Mouse (Mus musculus) testis, postnatal 10 days (tissue): ENCODE data around the gene Syt3.

Source experiments
- DNase-seq: peaks from one replicate; pipeline ENCODE4 v3.0.0; 2021; ENCODE audit warnings: low spot score

Syt3 gene

GRCm38 (mm10) chr7:44411144-44411543 is 27.2 kb downstream of the Syt3 start:
- no peak for DNase-seq

GRCm38 (mm10) chr7:44413307-44413706 is 29.4 kb downstream of the Syt3 start:
- DNase-seq, result no peak

- DNase-seq, result peak; percentile 39
Observed at GRCm38 (mm10) chr7:44427666-44428065, 43.8 kb downstream of the Syt3 start.

GRCm38 (mm10) chr7:44428171-44428950 is 44.5 kb downstream of the Syt3 start:
- no peak for DNase-seq

- DNase-seq, result peak; percentile 48
Observed at GRCm38 (mm10) chr7:44428968-44429521, 45.1 kb downstream of the Syt3 start, which contains the start of gene Lrrc4b. Gene Lrrc4b (plus strand): TSS chr7:44429018.

GRCm38 (mm10) chr7:44429534-44430488 is 45.9 kb downstream of the Syt3 start:
- DNase-seq, result no peak

GRCm38 (mm10) chr7:44432550-44432949 is 48.6 kb downstream of the Syt3 start:
- DNase-seq, result no peak

- DNase-seq, result peak; percentile 50
Observed at GRCm38 (mm10) chr7:44433371-44433770, 49.5 kb downstream of the Syt3 start.

- no peak for DNase-seq
Observed at GRCm38 (mm10) chr7:44434089-44434488, 50.2 kb downstream of the Syt3 start.

GRCm38 (mm10) chr7:44435796-44436195 is 51.9 kb downstream of the Syt3 start:
- no peak for DNase-seq

GRCm38 (mm10) chr7:44436267-44436666 is 52.4 kb downstream of the Syt3 start:
- DNase-seq, result no peak

- no peak for DNase-seq
Observed at GRCm38 (mm10) chr7:44437188-44437587, 53.3 kb downstream of the Syt3 start.

GRCm38 (mm10) chr7:44437933-44438332 is 54.0 kb downstream of the Syt3 start:
- no peak for DNase-seq

- no peak for DNase-seq
Observed at GRCm38 (mm10) chr7:44439696-44440095, 55.8 kb downstream of the Syt3 start.

- no peak for DNase-seq
Observed at GRCm38 (mm10) chr7:44440479-44440878, 56.6 kb downstream of the Syt3 start.

- DNase-seq, result no peak
Observed at GRCm38 (mm10) chr7:44441180-44441579, 57.3 kb downstream of the Syt3 start.

GRCm38 (mm10) chr7:44441648-44442109 is 57.8 kb downstream of the Syt3 start:
- DNase-seq, result peak; percentile 60

GRCm38 (mm10) chr7:44442407-44442821 is 58.5 kb downstream of the Syt3 start:
- peak; percentile 54 for DNase-seq

- no peak for DNase-seq
Observed at GRCm38 (mm10) chr7:44443268-44444173, 59.6 kb downstream of the Syt3 start.

GRCm38 (mm10) chr7:44444886-44445527 is 61.1 kb downstream of the Syt3 start:
- DNase-seq, result no peak

GRCm38 (mm10) chr7:44445528-44445923 is 61.6 kb downstream of the Syt3 start:
- DNase-seq, result no peak
